Mouse (Mus musculus): ENCODE measurements around the gene Ttc23.
A peak's percentile ranks its signal among the peaks of the same experiment; 100 is the strongest.

Ttc23 gene

GRCm38 (mm10) chr7:67647277-67647676 is at the start of gene Ttc23:
TSS of gene Ttc23 (plus strand) at chr7:67647410.
- no peak for DNase-seq (ENCODE audit: low read depth, low spot score)

GRCm38 (mm10) chr7:67598050-67598449 is 49.2 kb upstream of the Ttc23 start:
- no peak for DNase-seq (ENCODE audit: low read depth, low spot score)

GRCm38 (mm10) chr7:67605114-67605513 is 42.1 kb upstream of the Ttc23 start:
- no peak for DNase-seq (ENCODE audit: low read depth, low spot score)

- DNase-seq (ENCODE audit: low read depth, low spot score), result no peak
Observed at GRCm38 (mm10) chr7:67606250-67606649, 41.0 kb upstream of the Ttc23 start.

- no peak for DNase-seq (ENCODE audit: low read depth, low spot score)
Observed at GRCm38 (mm10) chr7:67607669-67608347, 39.4 kb upstream of the Ttc23 start.

GRCm38 (mm10) chr7:67608348-67609024 is 38.7 kb upstream of the Ttc23 start:
- DNase-seq (ENCODE audit: low read depth, low spot score), result no peak

- DNase-seq (ENCODE audit: low read depth, low spot score), result no peak
Observed at GRCm38 (mm10) chr7:67613795-67614463, 33.3 kb upstream of the Ttc23 start.

- no peak for DNase-seq (ENCODE audit: low read depth, low spot score)
Observed at GRCm38 (mm10) chr7:67614464-67614861, 32.7 kb upstream of the Ttc23 start.

- DNase-seq (ENCODE audit: low read depth, low spot score), result no peak
Observed at GRCm38 (mm10) chr7:67616890-67617289, 30.3 kb upstream of the Ttc23 start.

- no peak for DNase-seq (ENCODE audit: low read depth, low spot score)
Observed at GRCm38 (mm10) chr7:67617646-67618045, 29.6 kb upstream of the Ttc23 start.

GRCm38 (mm10) chr7:67618316-67618715 is 28.9 kb upstream of the Ttc23 start:
- no peak for DNase-seq (ENCODE audit: low read depth, low spot score)

- DNase-seq (ENCODE audit: low read depth, low spot score), result no peak
Observed at GRCm38 (mm10) chr7:67619836-67620235, 27.4 kb upstream of the Ttc23 start.

- no peak for DNase-seq (ENCODE audit: low read depth, low spot score)
Observed at GRCm38 (mm10) chr7:67622151-67622550, 25.1 kb upstream of the Ttc23 start.

GRCm38 (mm10) chr7:67626671-67627070 is 20.5 kb upstream of the Ttc23 start:
- DNase-seq (ENCODE audit: low read depth, low spot score), result no peak

GRCm38 (mm10) chr7:67629681-67630080 is 17.5 kb upstream of the Ttc23 start:
- DNase-seq (ENCODE audit: low read depth, low spot score), result no peak

- DNase-seq (ENCODE audit: low read depth, low spot score), result peak; percentile 78
Observed at GRCm38 (mm10) chr7:67630817-67631216, 16.4 kb upstream of the Ttc23 start.

GRCm38 (mm10) chr7:67632380-67632779 is 14.8 kb upstream of the Ttc23 start:
- no peak for DNase-seq (ENCODE audit: low read depth, low spot score)

GRCm38 (mm10) chr7:67634210-67634609 is 13.0 kb upstream of the Ttc23 start:
- DNase-seq (ENCODE audit: low read depth, low spot score), result no peak

- no peak for DNase-seq (ENCODE audit: low read depth, low spot score)
Observed at GRCm38 (mm10) chr7:67636161-67636560, 11.0 kb upstream of the Ttc23 start.

GRCm38 (mm10) chr7:67639006-67639405 is 8.2 kb upstream of the Ttc23 start:
- DNase-seq (ENCODE audit: low read depth, low spot score), result no peak

GRCm38 (mm10) chr7:67642955-67643354 is 4.3 kb upstream of the Ttc23 start:
- no peak for DNase-seq (ENCODE audit: low read depth, low spot score)

GRCm38 (mm10) chr7:67644291-67644690 is 2.9 kb upstream of the Ttc23 start:
- DNase-seq (ENCODE audit: low read depth, low spot score), result peak; percentile 16

Measured in CD4-positive helper T cell, adult 2 months (primary cell).